Mouse (Mus musculus): Measurements from ENCODE around the gene Strn4.

- peak; percentile 92 for TF ChIP-seq CTCF (IDR thresholded peaks at IDR 0.05; ENCODE audit: low read depth)
- TF ChIP-seq EP300 (IDR thresholded peaks at IDR 0.05; ENCODE audit: low read depth) = no peak
These were observed 58.5 kb downstream of the Strn4 start for GRCm38 (mm10) chr7:16874190-16874589.

Measured in liver, postnatal 0 days (tissue).